Mouse (Mus musculus) kidney, postnatal 36 days (tissue): ENCODE data around the gene Gm20683.
"Not testable (repeated sequence)": the region's sequence is repeated elsewhere in the genome, so short reads cannot be mapped to it uniquely, and the experiment has no call there.

Source experiments
- DNase-seq, 2 experiments: peaks; one replicate each; pipeline ENCODE4 v3.0.0; 2021 to 2022; ENCODE audit warnings: mixed read lengths in 2 of 2

Gene Gm20683

DNA sequence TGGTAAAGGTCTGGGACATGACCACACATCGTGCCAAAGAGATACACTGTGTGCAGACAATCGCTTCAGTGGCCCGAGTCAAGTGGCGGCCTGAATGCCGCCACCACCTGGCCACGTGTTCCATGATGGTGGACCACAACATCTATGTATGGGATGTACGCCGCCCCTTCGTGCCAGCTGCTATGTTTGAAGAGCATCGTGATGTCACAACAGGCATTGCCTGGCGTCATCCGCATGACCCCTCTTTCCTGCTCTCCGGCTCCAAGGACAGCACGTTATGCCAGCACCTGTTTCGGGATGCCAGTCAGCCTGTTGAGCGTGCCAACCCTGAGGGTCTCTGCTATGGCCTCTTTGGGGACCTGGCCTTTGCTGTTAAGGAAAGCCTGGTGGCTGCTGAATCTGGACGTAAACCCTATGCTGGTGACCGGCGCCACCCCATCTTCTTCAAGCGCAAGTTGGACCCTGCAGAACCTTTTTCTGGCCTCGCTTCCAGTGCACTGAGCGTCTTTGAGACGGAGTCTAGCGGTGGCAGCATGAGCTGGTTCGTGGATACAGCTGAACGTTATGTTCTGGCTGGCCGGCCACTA is 15.5 kb downstream of the Gm20683 start:
- DNase-seq, result no peak

DNA sequence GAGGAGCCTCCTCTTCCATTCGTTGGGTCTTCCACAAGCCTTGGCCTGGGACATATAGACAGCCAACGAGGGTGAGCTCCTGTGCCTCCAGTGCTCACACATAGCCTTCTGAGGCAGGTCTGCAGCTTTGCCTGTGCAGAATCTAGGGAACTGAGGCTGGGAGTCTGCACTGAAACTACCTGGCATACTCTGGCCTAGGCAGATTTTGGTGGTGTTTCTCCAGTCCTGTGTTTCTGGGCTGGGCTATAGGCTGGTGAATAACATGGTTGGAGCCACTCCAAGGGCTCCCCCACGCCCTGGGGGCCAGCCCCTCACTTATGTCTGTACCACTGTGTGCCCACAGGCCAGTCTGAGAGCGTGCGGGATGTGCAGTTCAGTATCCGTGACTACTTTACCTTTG is 16.3 kb downstream of the Gm20683 start:
- DNase-seq, result no peak

DNA sequence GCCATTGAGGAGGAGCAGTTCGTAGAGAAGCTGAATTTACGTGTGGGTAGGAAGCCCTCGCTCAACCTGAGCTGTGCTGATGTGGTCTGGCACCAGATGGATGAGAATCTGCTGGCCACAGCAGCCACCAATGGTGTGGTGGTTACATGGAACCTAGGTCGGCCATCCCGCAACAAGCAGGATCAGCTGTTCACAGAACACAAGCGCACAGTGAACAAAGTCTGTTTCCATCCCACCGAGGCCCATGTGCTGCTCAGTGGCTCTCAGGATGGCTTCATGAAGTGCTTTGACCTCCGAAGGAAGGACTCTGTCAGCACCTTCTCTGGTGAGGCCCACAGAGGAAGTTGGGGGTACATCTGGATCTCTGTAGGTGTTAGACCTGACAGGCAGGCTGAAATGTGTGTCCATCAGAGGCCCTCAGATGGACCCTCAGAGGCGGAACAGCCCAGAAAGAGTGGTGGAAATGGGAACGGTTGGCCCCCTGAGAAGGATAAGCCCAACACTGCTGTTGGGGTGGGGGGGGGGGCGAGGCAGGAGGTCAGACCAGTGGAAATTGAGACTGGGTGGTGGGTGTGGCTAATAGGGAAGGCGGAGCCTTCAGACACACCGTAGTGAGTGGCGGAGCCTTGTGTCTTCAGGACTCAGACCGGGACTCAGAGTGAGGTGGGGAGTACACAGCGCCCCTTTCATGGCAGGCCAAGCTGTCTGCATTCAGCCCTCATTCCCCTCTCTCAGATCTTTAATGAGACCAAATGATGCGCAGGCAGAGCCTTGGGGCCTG is 17.0 kb downstream of the Gm20683 start:
- DNase-seq, result no peak

DNA sequence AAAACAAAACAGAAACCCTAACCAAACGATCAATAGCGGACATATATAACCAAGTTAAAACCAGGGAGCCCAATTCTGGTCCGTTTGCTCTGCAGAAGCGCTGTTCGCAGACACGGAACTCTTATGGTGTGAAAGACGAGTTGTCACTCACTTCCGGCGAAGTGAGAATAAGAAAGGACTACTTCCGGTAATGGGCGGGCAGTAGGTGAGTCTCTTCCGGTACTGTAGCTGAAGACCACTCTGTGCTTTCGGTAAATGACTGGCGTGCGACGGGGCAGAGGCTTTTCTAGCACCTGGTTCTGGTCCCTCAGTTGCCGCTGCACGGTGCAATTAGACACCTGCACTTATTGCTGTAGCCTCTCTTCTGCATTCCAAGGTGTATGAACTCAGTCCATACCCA is 18.1 kb downstream of the Gm20683 start, which contains the start of gene Wdr24:
Wdr24 (plus strand) TSS at position 176 of the 400 bp plus-strand sequence.
- DNase-seq, result peak; percentile 79 to 82

DNA sequence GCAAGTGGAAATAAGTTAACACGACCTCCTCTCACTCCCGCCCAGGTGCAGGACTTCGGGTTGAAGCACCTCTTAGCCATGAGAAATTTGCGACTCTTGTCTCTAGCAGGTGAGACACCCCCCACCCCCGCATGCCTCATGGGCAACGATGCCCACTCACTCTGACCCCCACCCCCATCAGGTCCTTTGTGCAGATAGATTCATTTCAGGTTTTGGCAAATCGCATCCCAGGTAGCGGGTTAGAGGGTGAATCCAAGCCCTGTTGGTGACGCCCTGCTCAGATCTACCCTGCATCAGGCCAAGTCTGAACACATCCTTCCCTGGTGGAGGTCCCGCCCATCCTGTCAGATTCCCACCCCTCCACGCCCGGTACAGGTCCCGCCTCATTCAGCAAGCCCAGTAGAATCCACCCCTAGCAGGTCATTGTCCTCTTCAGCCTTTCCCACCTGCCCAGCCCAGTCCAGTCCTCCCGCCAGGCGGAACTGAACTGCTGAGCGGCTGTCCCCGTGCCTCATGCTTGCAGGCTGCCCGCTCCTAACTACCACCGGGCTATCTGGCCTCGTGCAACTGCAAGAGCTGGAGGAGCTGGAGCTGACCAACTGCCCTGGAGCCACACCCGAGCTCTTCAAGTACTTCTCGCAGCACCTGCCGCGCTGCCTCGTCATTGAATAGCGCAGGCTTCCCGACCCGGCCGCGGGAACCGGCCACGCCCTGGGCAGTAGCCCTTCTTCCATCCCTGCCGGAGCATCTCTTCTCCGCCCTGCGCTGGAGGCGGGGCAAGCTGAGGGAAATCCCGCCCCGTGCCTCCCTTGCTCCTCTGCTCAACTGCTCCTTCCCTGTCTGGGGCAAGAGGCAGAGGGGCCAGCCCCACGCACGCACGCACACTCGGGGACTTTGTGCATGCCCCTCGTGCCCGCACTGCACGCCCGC is 22.4 kb downstream of the Gm20683 start:
- peak in 1 of 2 experiments; percentile 36 for DNase-seq

DNA sequence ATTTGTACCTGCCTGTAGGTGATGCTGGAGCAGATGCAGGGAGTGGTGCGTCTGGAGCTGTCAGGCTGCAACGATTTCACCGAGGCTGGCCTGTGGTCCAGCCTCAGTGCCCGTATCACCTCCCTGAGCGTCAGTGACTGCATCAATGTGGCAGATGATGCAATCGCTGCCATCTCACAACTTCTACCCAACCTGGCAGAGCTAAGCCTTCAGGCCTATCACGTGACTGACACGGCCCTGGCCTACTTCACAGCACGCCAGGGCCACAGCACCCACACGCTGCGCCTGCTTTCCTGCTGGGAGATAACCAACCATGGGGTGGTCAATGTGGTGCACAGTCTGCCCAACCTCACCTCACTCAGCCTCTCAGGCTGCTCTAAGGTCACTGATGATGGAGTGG is 23.9 kb downstream of the Gm20683 start:
- DNase-seq, result no peak

DNA sequence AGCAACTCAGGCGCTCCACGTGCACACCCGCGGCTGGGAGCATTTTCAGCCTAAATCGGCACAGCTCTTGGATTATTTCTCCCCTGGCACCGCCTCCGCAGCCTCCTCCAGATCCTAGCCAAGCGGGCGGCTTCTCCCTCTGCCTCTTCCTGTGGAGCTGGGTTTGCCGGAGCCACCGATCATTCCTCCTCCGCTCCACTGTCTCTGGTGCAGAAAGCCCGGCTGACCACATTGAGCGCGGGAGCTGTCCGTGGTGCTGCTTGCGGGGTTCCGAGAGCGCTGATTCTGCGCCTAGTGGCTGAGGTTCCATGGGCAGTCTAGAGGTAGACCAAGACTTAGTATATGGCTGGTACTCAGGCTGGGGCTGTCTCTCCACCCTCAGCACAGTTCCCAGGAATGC is 28.1 kb downstream of the Gm20683 start:
- peak; percentile 83 to 95 for DNase-seq

DNA sequence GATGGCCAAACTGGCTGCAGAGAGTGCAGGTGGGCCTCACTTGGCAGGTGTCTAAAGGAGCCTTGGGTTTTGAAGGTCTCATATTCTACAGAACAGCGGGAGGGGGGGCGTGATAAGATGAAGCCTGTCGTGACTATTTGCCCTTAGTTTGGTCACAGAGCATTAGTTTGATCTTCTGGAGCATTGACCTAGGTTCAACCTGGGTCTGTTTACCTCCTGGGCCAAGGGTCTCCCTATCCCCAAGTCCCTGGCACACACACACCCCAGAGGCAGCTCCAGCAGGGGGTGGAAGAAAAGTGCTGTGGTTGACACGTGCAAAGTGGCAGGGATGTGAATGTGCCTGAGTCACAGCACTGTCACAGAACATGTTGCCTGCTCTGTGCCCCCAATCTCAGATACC is 30.7 kb downstream of the Gm20683 start:
- DNase-seq, result no peak

DNA sequence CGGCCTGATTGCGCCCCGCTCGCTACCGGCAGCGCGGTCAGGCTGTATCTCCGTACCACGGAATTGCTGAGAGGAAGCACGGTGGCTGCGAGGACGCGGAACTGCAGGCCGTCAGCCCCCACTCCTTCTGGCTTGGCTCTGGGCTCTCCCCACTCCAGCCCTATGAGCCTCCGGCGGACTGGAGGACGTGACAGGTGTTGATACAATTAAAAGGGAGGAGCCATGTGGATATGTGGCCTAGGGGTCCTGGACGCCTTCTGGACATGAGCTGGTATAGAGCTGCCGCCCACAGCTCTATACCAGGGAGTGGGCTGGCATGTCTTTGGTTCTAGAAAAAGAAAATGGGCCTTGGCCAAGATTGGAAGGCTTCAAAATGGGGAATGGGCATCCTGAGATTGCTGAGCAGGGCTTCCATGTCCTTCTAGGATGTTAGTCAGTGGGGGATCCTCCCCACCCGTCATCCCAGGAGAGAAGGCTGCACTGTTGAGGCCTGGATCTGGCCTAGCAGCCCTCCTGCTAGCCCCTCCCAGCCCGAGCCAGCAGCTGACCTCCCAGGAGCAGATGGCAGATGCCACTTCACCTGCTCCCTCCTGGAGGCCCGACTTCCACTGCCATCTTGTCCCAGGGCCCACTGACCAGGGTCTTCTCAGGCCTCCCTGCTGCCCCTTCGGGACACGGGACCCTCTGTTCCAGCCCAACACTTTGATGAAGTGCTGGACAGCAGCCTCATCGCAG is 31.8 kb downstream of the Gm20683 start:
- no peak for DNase-seq

DNA sequence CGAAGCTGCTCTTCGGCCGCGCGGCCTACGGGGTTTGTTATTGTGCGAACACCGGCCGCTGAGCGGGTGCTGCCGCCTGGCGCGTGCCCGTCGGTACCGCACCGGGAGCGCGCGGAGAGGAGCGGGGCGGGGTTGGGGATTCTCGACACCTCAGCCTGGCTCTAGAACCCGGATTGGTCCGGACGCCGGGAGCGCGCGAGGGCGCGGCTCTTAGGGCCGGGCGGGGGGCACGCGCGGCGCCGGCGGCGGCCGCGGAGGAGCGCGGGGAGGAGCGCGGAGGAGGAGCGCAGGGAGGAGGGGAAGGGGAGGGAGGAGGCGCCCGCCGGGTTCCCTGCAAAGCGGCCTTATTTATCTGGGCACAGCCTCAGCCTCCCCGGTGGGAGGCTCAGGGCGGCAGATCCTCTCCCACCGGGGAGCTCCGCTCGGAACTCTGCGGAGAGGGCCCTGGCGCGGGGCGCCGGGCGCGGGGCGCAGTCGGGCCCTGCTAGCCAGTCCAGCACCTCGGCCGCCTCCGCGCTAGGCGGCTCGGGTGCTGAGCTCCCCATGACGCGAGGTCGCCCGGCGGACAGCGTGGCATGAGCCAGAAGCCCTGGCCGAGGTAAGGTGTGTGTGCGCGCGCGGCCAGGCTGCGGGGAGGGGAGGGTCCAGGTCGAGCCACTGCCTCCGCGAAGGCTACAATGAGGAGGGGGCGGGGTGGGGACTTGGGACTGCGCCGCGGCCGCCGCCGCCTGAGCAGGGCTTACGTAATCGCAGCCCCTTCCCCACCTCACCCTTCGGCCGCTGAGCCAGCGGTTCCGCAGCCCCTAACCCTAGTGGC is 32.6 kb downstream of the Gm20683 start, which contains the start of gene Fbxl16:
Fbxl16 (plus strand) TSS at position 297 of the 817 bp plus-strand sequence.
- DNase-seq, result peak; percentile 78 to 80

DNA sequence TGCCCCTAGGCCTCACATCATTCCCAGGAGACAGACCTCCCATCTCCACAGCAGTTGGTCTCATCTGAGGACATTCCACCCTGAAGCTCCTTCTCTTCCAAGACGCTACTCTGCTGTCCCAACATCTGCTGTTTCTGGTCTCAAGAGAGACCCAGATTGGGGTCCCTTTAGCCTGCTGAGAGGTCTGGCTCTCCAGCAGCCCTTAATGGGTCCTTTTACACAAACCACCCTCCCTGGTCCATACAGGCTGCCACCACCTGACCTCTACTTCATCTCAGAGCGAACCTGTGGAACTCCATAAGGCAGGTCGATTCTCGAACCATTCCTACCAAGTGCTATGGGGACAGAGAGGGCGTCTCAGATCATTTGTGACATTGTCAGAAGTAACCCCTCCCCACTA is 33.5 kb downstream of the Gm20683 start:
- DNase-seq, result no peak

DNA sequence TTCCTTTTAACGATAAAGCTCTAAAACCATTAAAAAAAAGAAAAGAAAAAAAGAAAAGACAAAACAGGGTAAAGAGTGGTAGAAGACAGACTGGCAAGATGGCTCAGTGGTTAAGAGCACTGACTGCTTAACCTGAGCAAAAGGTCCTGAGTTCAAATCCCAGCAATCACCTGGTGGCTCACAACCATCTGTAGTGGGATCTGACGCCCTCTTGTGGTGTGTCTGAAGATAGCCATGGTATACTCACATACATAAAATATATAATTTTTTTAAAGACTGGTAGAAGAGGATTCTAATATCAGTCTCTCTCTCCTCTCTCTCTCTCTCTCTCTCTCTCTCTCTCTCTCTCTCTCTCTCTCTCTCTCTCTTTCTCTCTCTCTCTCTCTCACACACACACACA is 34.1 kb downstream of the Gm20683 start:
- DNase-seq, result not testable (repeated sequence)

DNA sequence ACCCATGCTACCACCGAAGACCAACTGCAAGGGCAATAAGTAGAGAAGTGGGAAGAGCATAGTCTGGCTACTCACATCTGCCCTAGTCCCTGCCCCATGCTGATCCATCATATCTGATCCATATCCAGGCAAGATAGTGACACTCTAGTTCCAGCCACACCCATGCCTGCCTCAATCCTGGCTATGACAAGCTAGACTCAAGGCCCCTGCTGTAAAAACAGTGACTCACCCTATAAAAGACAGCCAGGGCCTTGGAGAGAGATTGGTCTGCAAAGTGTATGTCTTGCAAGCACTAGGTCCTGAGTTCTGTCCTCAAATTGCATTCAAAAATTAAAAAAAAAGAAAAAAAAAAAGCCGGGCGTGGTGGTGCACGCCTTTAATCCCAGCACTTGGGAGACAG is 35.1 kb downstream of the Gm20683 start:
- no peak for DNase-seq

DNA sequence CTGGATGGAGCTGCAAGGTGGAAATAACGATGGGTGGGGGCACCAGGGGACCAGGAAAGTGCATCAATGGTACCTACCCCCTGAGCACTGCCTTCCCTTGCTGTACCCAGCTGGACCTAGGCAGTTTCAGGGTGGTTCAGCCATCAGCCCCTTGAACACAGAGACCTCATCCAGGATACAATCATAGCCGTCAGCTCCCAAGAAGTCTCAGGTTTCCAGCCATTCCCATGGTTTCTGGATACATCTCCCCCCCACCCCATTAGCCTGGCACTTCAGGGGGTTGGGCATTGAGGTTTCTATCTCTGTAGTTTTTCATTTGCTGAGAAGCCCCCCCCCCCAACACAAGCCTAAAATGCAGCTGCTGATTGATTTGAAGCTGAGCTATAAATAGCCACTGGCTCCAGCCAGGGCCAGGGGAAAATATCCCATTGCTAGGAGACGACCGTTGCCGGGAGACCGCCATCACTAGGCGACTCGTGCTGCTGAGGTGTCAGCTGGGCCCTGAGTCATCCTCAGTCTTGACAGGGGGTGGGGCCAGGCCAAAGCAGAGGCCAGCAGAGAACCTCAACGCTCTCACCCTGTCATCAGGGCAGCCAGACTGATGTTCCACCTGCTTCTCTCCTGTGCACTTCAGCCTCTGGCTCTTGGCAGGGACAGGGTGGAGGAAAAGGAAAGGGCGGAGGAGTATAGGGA is 38.6 kb downstream of the Gm20683 start:
- no peak for DNase-seq

DNA sequence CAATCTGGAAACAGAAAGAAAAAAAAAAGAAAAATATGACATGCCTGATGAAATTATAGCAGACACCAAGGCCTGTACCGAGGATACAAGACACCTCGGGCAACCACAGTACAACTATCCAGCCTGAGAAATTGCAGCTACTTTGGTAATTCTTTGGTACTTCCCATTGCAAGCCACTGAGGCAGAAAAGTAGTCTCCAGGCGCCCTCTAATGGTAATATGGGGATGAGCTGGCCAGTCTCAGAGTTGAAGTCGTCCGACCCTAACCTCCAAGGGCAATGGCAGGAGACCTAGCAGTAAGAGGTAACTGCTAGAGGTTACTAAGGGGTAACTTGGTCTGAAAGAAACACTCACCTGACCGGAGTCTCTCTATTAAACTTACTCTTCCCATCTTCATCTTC is 40.5 kb downstream of the Gm20683 start:
- DNase-seq, result peak; percentile 80 to 81

DNA sequence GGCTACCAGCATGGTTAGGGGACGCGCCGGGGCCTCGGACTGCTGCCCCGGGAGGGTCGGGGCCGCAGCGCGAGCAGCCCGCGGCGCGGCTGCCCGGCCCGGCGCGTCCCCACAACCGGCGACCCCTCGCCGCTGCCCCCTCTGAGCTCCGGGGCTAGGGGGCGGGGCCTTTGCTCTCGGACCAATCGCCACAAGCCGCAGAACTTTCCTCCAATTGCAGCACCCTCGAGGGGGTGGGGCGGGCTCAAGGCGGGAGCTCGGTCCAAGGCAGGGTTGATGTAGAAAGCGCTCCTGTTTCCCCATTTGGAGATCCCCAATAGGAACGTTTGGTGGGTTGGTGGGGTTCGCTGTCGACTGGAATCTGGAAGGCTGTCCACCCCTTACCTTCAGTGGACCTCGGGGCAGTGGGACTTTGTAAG is 44.6 kb downstream of the Gm20683 start, which contains the start of gene Metrn:
Metrn (minus strand) TSS at position 186 of the 419 bp plus-strand sequence.
- DNase-seq, result peak; percentile 92 to 97

DNA sequence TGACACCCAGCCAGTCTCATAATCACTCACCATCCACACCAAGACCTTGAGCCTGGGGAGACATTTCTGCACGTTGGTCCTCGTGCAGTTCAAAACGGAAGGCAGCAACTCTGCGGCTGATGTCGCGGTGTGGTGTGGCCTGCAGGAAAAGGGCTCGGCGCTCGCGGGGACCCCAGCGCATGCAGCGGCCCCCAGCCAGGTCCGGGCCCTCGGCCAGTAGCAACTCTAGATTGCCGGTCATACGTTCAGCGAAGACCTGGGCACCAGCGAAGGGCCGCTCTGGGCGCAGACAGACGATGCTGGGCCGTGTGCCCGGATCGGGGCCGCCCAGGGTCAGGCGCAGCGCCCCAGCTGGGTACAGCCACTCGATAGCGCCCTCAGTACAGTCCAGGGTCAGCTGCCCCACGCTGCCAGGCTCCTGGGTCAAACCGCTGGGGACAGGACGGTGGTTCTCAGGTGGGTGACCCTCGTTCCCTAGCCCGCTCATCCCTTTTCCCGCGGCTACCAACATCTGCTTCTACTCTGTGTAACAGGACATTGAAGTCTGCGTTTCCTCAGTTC is 45.3 kb downstream of the Gm20683 start:
- peak; percentile 52 to 72 for DNase-seq

DNA sequence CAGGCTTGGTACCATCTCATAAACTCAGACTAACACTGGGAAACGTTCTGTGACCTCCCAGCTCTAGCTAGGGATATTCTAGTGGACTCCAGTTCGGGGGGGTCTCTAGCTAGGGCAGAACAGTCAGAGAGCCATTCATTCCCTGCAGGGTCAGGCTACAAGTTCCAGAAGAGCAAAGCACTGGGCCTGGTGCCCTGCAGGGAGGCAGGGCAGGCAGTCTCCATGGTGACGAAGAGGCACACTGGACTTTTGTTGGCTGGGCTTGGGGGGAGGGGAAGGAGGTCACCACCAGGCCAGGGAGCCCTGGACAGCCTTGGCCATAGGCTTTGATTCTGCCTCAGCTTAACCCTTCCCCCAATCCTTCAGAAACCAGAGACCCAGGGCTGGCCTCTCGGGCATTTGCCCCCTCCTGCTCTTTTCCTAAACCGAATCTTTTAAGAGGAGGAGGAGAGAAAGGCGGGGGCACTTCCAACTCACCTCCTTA is 45.9 kb downstream of the Gm20683 start, which contains the start of gene AC134908.4:
AC134908.4 (minus strand) TSS at position 51 of the 484 bp plus-strand sequence.
- peak; percentile 79 to 83 for DNase-seq

DNA sequence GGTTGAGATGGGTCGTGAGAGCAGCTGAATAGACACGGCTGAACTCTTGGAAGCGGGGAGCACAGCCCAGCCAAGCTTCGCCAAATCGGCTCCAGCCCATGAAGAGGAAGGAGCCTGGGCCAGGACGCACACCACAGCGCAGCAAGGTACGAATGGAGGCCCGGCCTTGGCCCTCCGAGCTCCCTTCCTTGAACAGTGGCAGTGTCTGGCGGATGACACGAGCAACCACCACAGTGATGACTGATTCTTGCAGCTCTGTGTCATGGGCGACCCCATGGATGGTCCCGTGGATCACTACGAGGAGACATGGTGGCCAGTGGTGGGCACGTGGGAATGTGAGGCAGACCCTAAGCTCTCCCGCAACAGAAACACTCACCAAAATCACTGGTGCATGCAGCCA is 46.6 kb downstream of the Gm20683 start:
- no peak for DNase-seq

DNA sequence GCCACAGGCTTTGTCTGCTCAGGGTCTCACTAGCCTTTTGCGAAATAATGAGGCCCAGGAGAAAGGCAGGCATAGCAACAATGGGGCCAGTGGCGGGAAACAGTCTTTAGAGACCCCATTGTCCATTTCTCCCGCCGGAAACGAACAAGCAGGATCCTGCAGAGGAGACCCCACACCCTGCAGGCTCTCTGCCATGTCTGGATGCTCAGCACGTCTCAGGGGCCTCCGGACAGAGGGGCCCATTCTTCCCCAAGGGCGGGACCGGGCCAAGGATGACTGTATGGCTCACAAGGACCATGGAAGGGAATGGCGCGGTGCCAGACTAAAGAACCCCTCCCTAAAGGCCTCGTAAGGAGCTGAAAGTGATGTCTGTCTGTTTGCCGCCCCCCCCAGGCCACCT is 47.4 kb downstream of the Gm20683 start:
- no peak for DNase-seq
